Mouse (Mus musculus): Measurements from ENCODE around the gene Mfsd5. TPM values are rescaled to one million over a fixed set of nuclear protein-coding genes. Genes with fewer than 3 reads are reported as not detected.

The Mfsd5 gene
- polyA plus RNA-seq, 1 experiment from 2014 or later = 63.1 TPM

DNA sequence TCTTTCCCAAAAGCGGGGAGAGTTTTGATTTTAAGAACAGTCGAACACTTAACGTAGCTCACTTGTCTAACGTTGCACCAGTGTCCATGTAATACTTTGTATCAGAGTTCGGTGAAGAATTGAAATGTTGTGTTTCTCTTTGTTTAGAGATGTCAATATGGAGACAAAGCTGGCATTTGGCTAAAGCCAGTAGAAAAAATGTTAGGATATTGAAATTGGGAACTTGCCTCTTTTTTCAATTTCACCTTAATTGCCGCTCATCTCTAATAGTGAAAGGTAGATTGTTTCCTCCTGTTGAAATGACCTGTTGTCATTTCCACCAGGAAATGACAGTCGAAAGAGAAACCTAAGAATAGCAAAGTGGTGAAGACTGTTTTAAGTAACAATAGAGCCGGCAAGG, 47.6 kb downstream of the Mfsd5 start:
- no peak for TF ChIP-seq CTCF (IDR thresholded peaks at IDR 0.05; ENCODE audit: low read depth)
- H3K9me3 ChIP-seq (ENCODE audit: low read depth, low read length) = no peaks in the 10 kb centered on the region
- H3K9ac ChIP-seq = peak overlapping the region; percentile 82
- 58% methylated on average over 8 of the region's 8 CpGs for WGBS
- ATAC-seq (ENCODE audit: insufficient read depth) (no peak), DNase-seq (no peak)
- H3K27me3 ChIP-seq (ENCODE audit: insufficient read depth, low read length) = no peaks in the 10 kb centered on the region
- peaks cover 61% of the 10 kb centered on the region for H3K36me3 ChIP-seq (ENCODE audit: insufficient read depth)
- H3K4me3 ChIP-seq (ENCODE audit: low read depth, low read length) = peak overlapping the region; percentile 84
- peak overlapping the region; percentile 90 for H3K4me2 ChIP-seq
- H3K27ac ChIP-seq (ENCODE audit: low read depth) = no peak overlapping the region
- H3K4me1 ChIP-seq (ENCODE audit: insufficient read depth) = peaks cover 5% of the 10 kb centered on the region; the same call in 1 of the 2 replicates

Other genes with a start within 250 kb of the Mfsd5 start
- 134 and 137 TPM in 2 replicates for gene Eif4b, start 205.7 kb upstream of the Mfsd5 start, polyA plus RNA-seq (2014; fragmentation: Nextera tagmentation; extraction: Ambion mirVana)
- gene Tns2, start 179.0 kb upstream of the Mfsd5 start, polyA plus RNA-seq (2014; fragmentation: Nextera tagmentation; extraction: Ambion mirVana) = 48.3 and 56.9 TPM in 2 replicates
- gene Spryd3, start 143.2 kb upstream of the Mfsd5 start, polyA plus RNA-seq (2014; fragmentation: Nextera tagmentation; extraction: Ambion mirVana) = 11.5 and 13.6 TPM in 2 replicates
- 6.8 and 7.2 TPM in 2 replicates for gene Igfbp6, start 135.1 kb upstream of the Mfsd5 start, polyA plus RNA-seq (2014; fragmentation: Nextera tagmentation; extraction: Ambion mirVana)
- gene Soat2, start 128.9 kb upstream of the Mfsd5 start, polyA plus RNA-seq (2014; fragmentation: Nextera tagmentation; extraction: Ambion mirVana) = 0.16 and 0.19 TPM in 2 replicates
- gene Zfp740, start 76.2 kb upstream of the Mfsd5 start, polyA plus RNA-seq (2014; fragmentation: Nextera tagmentation; extraction: Ambion mirVana) = 60.4 and 64.1 TPM in 2 replicates
- 59.1 and 68.1 TPM in 2 replicates for gene Csad, start 74.7 kb upstream of the Mfsd5 start, polyA plus RNA-seq (2014; fragmentation: Nextera tagmentation; extraction: Ambion mirVana)
- 1.4 and 2.6 TPM in 2 replicates for gene Itgb7, start 47.5 kb upstream of the Mfsd5 start, polyA plus RNA-seq (2014; fragmentation: Nextera tagmentation; extraction: Ambion mirVana)
- gene Rarg, start 21.9 kb upstream of the Mfsd5 start, polyA plus RNA-seq (2014; fragmentation: Nextera tagmentation; extraction: Ambion mirVana) = 38.5 and 38.7 TPM in 2 replicates
- gene Gm9918, start 8.9 kb upstream of the Mfsd5 start, polyA plus RNA-seq (2014; fragmentation: Nextera tagmentation; extraction: Ambion mirVana) = 0.38 and 0.82 TPM in 2 replicates
- gene Espl1, start 16.8 kb downstream of the Mfsd5 start, polyA plus RNA-seq (2014; fragmentation: Nextera tagmentation; extraction: Ambion mirVana) = 44.1 and 45.9 TPM in 2 replicates
- 477 and 511 TPM in 2 replicates for gene Pfdn5, start 46.7 kb downstream of the Mfsd5 start, polyA plus RNA-seq (2014; fragmentation: Nextera tagmentation; extraction: Ambion mirVana)
- gene Myg1, start 52.3 kb downstream of the Mfsd5 start, polyA plus RNA-seq (2014; fragmentation: Nextera tagmentation; extraction: Ambion mirVana) = 111 and 113 TPM in 2 replicates
- 99.1 and 103 TPM in 2 replicates for gene Aaas, start 71.3 kb downstream of the Mfsd5 start, polyA plus RNA-seq (2014; fragmentation: Nextera tagmentation; extraction: Ambion mirVana)
- 0.55 and 0.64 TPM in 2 replicates for gene Sp7, start 87.7 kb downstream of the Mfsd5 start, polyA plus RNA-seq (2014; fragmentation: Nextera tagmentation; extraction: Ambion mirVana)
- 15.3 and 16.1 TPM in 2 replicates for gene Sp1, start 126.7 kb downstream of the Mfsd5 start, polyA plus RNA-seq (2014; fragmentation: Nextera tagmentation; extraction: Ambion mirVana)
- gene Amhr2, start 165.9 kb downstream of the Mfsd5 start, polyA plus RNA-seq (2014; fragmentation: Nextera tagmentation; extraction: Ambion mirVana) = 0.21 and 0.85 TPM in 2 replicates
- 70.9 and 73.8 TPM in 2 replicates for gene Prr13, start 179.6 kb downstream of the Mfsd5 start, polyA plus RNA-seq (2014; fragmentation: Nextera tagmentation; extraction: Ambion mirVana)
- gene Pcbp2, start 191.1 kb downstream of the Mfsd5 start, polyA plus RNA-seq (2014; fragmentation: Nextera tagmentation; extraction: Ambion mirVana) = 280 and 281 TPM in 2 replicates
- gene Gm10337, start 224.3 kb downstream of the Mfsd5 start, polyA plus RNA-seq (2014; fragmentation: Nextera tagmentation; extraction: Ambion mirVana) = not detected in 2 replicates
- 13.2 and 13.9 TPM in 2 replicates for gene Map3k12, start 237.6 kb downstream of the Mfsd5 start, polyA plus RNA-seq (2014; fragmentation: Nextera tagmentation; extraction: Ambion mirVana)
- gene Tarbp2, start 238.7 kb downstream of the Mfsd5 start, polyA plus RNA-seq (2014; fragmentation: Nextera tagmentation; extraction: Ambion mirVana) = 74.5 and 81.2 TPM in 2 replicates
- 1.9 and 2.9 TPM in 2 replicates for gene Npff, start 245.5 kb downstream of the Mfsd5 start, polyA plus RNA-seq (2014; fragmentation: Nextera tagmentation; extraction: Ambion mirVana)

Measured in lung, embryonic 14.5 days (tissue).